ENCODE assay signal across 9 mouse cellular contexts in genomic region chr6:75602536-75603279, GRCm38 (mm10).
DNase-seq lines count a peak whose midpoint lies in the region; ATAC-seq lines count a peak whose summit lies in the region.
"Had no signal": no experiment of that assay in that cellular context is flagged by ENCODE, and none has a peak within 500 bp of the region (broad histone marks: within the 10 kb centered on the region; RNA-seq: fewer than 3 reads in every experiment).

No protein-coding gene starts in this region.

- 6% methylated on average over 11 of the region's 11 CpGs for WGBS in hindbrain, embryonic 14.5 days

- H3K4me1 ChIP-seq in hindbrain, embryonic 14.5 days (replicated peaks; ENCODE audit: control insufficient read depth, insufficient read depth, low read length), result 0 out of 2 replicates have a peak, but pooled peaks cover 7% of the 10 kb centered on the region
- H3K4me1 ChIP-seq: limb, embryonic 13.5 days had no signal

- ATAC-seq in hindbrain, embryonic 14.5 days (ENCODE audit: low FRiP score), result peak; percentile 82

- H3K9ac ChIP-seq in hindbrain, embryonic 14.5 days, result no peak overlapping the region
- H3K9ac ChIP-seq: limb, embryonic 13.5 days had no signal

- intact Hi-C loops in left cerebral cortex, postnatal 4 days (cut with DNase I), result no loop called here

- no peaks in the 10 kb centered on the region for H3K9me3 ChIP-seq in hindbrain, embryonic 14.5 days (ENCODE audit: control insufficient read depth, low read length)
- H3K9me3 ChIP-seq: limb, embryonic 13.5 days had no signal

- H3K27me3 ChIP-seq in hindbrain, embryonic 14.5 days (ENCODE audit: control insufficient read depth, insufficient read depth, low read length), result no peaks in the 10 kb centered on the region
- H3K27me3 ChIP-seq: limb, embryonic 13.5 days had no signal

- peak; percentile 56 for DNase-seq in left cerebral cortex, postnatal 4 days
- no peak for DNase-seq in left cerebral cortex, adult 8-10 months (ENCODE audit: low spot score in 2 of 2)
- DNase-seq in cerebellum, postnatal 36 days, result peak; percentile 71 to 77
- peak; percentile 44 for DNase-seq in hindbrain, embryonic 14.5 days (ENCODE audit: low spot score)
- peak; percentile 34 for DNase-seq in retina, embryonic 14.5 days (ENCODE audit: low spot score)
- DNase-seq in gastrocnemius, adult 18-20 months (ENCODE audit: low spot score), result no peak
- no peak for DNase-seq in natural killer cell, adult 2 months (ENCODE audit: low spot score in 2 of 2)
- no peak for DNase-seq in kidney, adult 11 months

- H3K4me2 ChIP-seq in hindbrain, embryonic 14.5 days (replicated peaks), result peak overlapping the region; percentile 19
- H3K4me2 ChIP-seq: limb, embryonic 13.5 days had no signal

- H3K4me3 ChIP-seq in hindbrain, embryonic 14.5 days (replicated peaks; ENCODE audit: low read length), result no peak overlapping the region
- H3K4me3 ChIP-seq: limb, embryonic 13.5 days had no signal

- H3K36me3 ChIP-seq in hindbrain, embryonic 14.5 days (replicated peaks; ENCODE audit: control insufficient read depth, insufficient read depth), result no peaks in the 10 kb centered on the region
- H3K36me3 ChIP-seq: limb, embryonic 13.5 days had no signal

- H3K27ac ChIP-seq in hindbrain, embryonic 14.5 days, result no peak overlapping the region
- H3K27ac ChIP-seq: limb, embryonic 13.5 days had no signal

Comparison
In these comparisons a context has a peak if more than half of its experiments do, and no peak if none do; other contexts are left out.
1. DNase-seq: peak in left cerebral cortex, postnatal 4 days (single experiment), cerebellum, postnatal 36 days (2 of 2), hindbrain, embryonic 14.5 days (single experiment) and retina, embryonic 14.5 days (single experiment); none in left cerebral cortex, adult 8-10 months (0 of 2), gastrocnemius, adult 18-20 months (single experiment), natural killer cell, adult 2 months (0 of 2) and kidney, adult 11 months (single experiment).